Mouse (Mus musculus) embryonic facial prominence, embryonic 14.5 days (tissue): ENCODE data around the gene Pum2. TPM values are rescaled to one million over a fixed set of nuclear protein-coding genes. Genes with fewer than 3 reads are reported as not detected.

Experiments used
- ATAC-seq: fragments of 200-750 bp; cut with Nextera tagmentation; 2 replicates; pipeline ENCODE4 v1.8.0; 2017; ENCODE audit warnings: low read depth, moderate number of reproducible peaks, moderate TSS enrichment
- DNase-seq: peaks from one replicate; pipeline ENCODE4 v3.0.0-alpha.2; 2015; ENCODE audit warnings: low spot score
- H3K27ac ChIP-seq: fragments of 300-500 bp; sonication (generic); replicated peaks from 2 replicates; pipeline ENCODE4 v1.5.1; 2014; ENCODE audit warnings: low read depth, mild to moderate bottlenecking, low read length, moderate library complexity
- H3K27me3 ChIP-seq: fragments of 300-500 bp; sonication (generic); replicated peaks from 2 replicates; pipeline ENCODE4 v1.6.1; 2014; ENCODE audit warnings: low read length; ENCODE audit not compliant: control insufficient read depth, insufficient read depth
- H3K36me3 ChIP-seq: fragments of 300-500 bp; sonication (generic); 2 replicates; pipeline ENCODE4 v1.6.1; 2014; ENCODE audit warnings: low read length, mixed read lengths; ENCODE audit not compliant: control insufficient read depth, insufficient read depth
- H3K4me1 ChIP-seq: fragments of 300-500 bp; sonication (generic); 2 replicates; pipeline ENCODE4 v1.6.1; 2014; ENCODE audit warnings: antibody characterized with exemption, low read length; ENCODE audit not compliant: control insufficient read depth, insufficient read depth
- H3K4me2 ChIP-seq: fragments of 300-500 bp; sonication (generic); 2 replicates; pipeline ENCODE4 v1.6.1; 2014; ENCODE audit warnings: low read depth, mild to moderate bottlenecking, low read length, moderate library complexity, mixed read lengths
- H3K4me3 ChIP-seq: fragments of 300-500 bp; sonication (generic); 2 replicates; pipeline ENCODE4 v1.5.1; 2014; ENCODE audit warnings: low read depth, mild to moderate bottlenecking, low read length
- H3K9ac ChIP-seq: fragments of 300-500 bp; sonication (generic); 2 replicates; pipeline ENCODE4 v1.6.1; 2014; ENCODE audit warnings: low read depth, mild to moderate bottlenecking, low read length, moderate library complexity, mixed read lengths
- H3K9me3 ChIP-seq: fragments of 300-500 bp; sonication (generic); 2 replicates; pipeline ENCODE4 v1.6.1; 2016; ENCODE audit warnings: low read length; ENCODE audit not compliant: control insufficient read depth
- WGBS: fragments of 180-500 bp; shearing (Covaris S2); extraction: QIAGEN DNeasy Blood & Tissue Kit; methylation state at CpG from one replicate; pipeline ENCODE4 v1.1.7; 2014; 5-methylcytosine and 5-hydroxymethylcytosine counted together
- polyA plus RNA-seq: library from polyadenylated mRNA; unstranded; fragments of >200 nt; fragmentation: Nextera tagmentation; extraction: Ambion mirVana; gene quantifications from 2 replicates; pipeline ENCODE4 v1.2.1, GENCODE M21; 2014

Pum2 gene
- polyA plus RNA-seq, 1 experiment from 2014 or later, result 52.7 TPM

- no peaks in the 10 kb centered on the region for H3K27me3 ChIP-seq
- WGBS, result 94% methylated on average over 2 of the region's 2 CpGs
- no peak overlapping the region for H3K9ac ChIP-seq
- ATAC-seq (no peak), DNase-seq (no peak)
- no peak overlapping the region for H3K4me2 ChIP-seq
- no peaks in the 10 kb centered on the region for H3K4me1 ChIP-seq
- H3K4me3 ChIP-seq, result no peak overlapping the region
- peaks cover 58% of the 10 kb centered on the region for H3K36me3 ChIP-seq
- H3K9me3 ChIP-seq, result no peaks in the 10 kb centered on the region
- H3K27ac ChIP-seq, result no peak overlapping the region
Measured at GRCm38 (mm10) chr12:8708876-8709275, 34.9 kb downstream of the Pum2 start.

- 86% methylated on average over 2 of the region's 2 CpGs for WGBS
- no peaks in the 10 kb centered on the region for H3K9me3 ChIP-seq
- no peak for DNase-seq
- peaks cover 60% of the 10 kb centered on the region for H3K36me3 ChIP-seq
- no peak overlapping the region for H3K27ac ChIP-seq
- H3K4me3 ChIP-seq, result no peak overlapping the region
- ATAC-seq, result no peak
- no peaks in the 10 kb centered on the region for H3K4me1 ChIP-seq
- no peak overlapping the region for H3K9ac ChIP-seq
- H3K4me2 ChIP-seq, result no peak overlapping the region
- H3K27me3 ChIP-seq, result no peaks in the 10 kb centered on the region
Measured at GRCm38 (mm10) chr12:8712665-8713064, 38.7 kb downstream of the Pum2 start.

- no peak for ATAC-seq
- 97% methylated on average over 1 of the region's 1 CpGs for WGBS
- Histone ChIP-seq H3K36me3 (peaks cover 57% of the 10 kb centered on the region), H3K4me3 (no peak overlapping the region), H3K9me3 (no peaks in the 10 kb centered on the region), H3K9ac (no peak overlapping the region), H3K4me1 (no peaks in the 10 kb centered on the region), H3K27ac (no peak overlapping the region), H3K27me3 (no peaks in the 10 kb centered on the region), H3K4me2 (no peak overlapping the region)
- DNase-seq, result no peak
Measured at GRCm38 (mm10) chr12:8716093-8716492, 42.2 kb downstream of the Pum2 start.

GRCm38 (mm10) chr12:8726890-8727289 is 53.0 kb downstream of the Pum2 start:
- DNase-seq (no peak), ATAC-seq (no peak)
- Histone ChIP-seq H3K9me3 (no peaks in the 10 kb centered on the region), H3K9ac (no peak overlapping the region), H3K36me3 (peaks cover 70% of the 10 kb centered on the region), H3K4me1 (no peaks in the 10 kb centered on the region), H3K27me3 (no peaks in the 10 kb centered on the region), H3K4me2 (no peak overlapping the region), H3K27ac (no peak overlapping the region), H3K4me3 (no peak overlapping the region)
- WGBS, result 61% methylated on average over 1 of the region's 1 CpGs

- Histone ChIP-seq H3K9ac (no peak overlapping the region), H3K9me3 (no peaks in the 10 kb centered on the region), H3K27me3 (no peaks in the 10 kb centered on the region), H3K27ac (no peak overlapping the region), H3K36me3 (peaks cover 65% of the 10 kb centered on the region), H3K4me2 (no peak overlapping the region), H3K4me3 (no peak overlapping the region), H3K4me1 (no peaks in the 10 kb centered on the region)
- DNase-seq (peak; percentile 5), ATAC-seq (no peak)
- WGBS, result 85% methylated on average over 2 of the region's 2 CpGs
Measured at GRCm38 (mm10) chr12:8728739-8729138, 54.8 kb downstream of the Pum2 start.

GRCm38 (mm10) chr12:8753654-8754053 is 79.7 kb downstream of the Pum2 start:
- H3K4me1 ChIP-seq, result no peaks in the 10 kb centered on the region
- peaks cover 85% of the 10 kb centered on the region for H3K36me3 ChIP-seq
- no peak overlapping the region for H3K4me3 ChIP-seq
- H3K4me2 ChIP-seq, result no peak overlapping the region
- H3K27ac ChIP-seq, result no peak overlapping the region
- ATAC-seq, result no peak
- no peaks in the 10 kb centered on the region for H3K27me3 ChIP-seq
- WGBS, result 98% methylated on average over 2 of the region's 2 CpGs
- no peak for DNase-seq
- peaks cover 12% of the 10 kb centered on the region; the same call in 1 of the 2 replicates for H3K9me3 ChIP-seq
- no peak overlapping the region for H3K9ac ChIP-seq

- 81% methylated on average over 4 of the region's 4 CpGs for WGBS
- Histone ChIP-seq H3K27ac (no peak overlapping the region), H3K4me3 (no peak overlapping the region), H3K4me1 (no peaks in the 10 kb centered on the region), H3K9ac (no peak overlapping the region), H3K27me3 (no peaks in the 10 kb centered on the region), H3K4me2 (no peak overlapping the region), H3K36me3 (peaks cover 80% of the 10 kb centered on the region), H3K9me3 (peaks cover 12% of the 10 kb centered on the region; the same call in 1 of the 2 replicates)
- ATAC-seq, result no peak
- DNase-seq, result no peak
Measured at GRCm38 (mm10) chr12:8754116-8754515, 80.2 kb downstream of the Pum2 start.

- Histone ChIP-seq H3K4me3 (no peak overlapping the region), H3K27me3 (no peaks in the 10 kb centered on the region), H3K36me3 (peaks cover 49% of the 10 kb centered on the region), H3K9ac (no peak overlapping the region), H3K9me3 (peaks cover 12% of the 10 kb centered on the region; the same call in 1 of the 2 replicates), H3K4me1 (no peaks in the 10 kb centered on the region), H3K27ac (no peak overlapping the region), H3K4me2 (no peak overlapping the region)
- no peak for ATAC-seq
- DNase-seq, result no peak
- 97% methylated on average over 3 of the region's 3 CpGs for WGBS
Measured at GRCm38 (mm10) chr12:8758029-8758428, 84.1 kb downstream of the Pum2 start.

- DNase-seq (no peak), ATAC-seq (no peak)
- peaks cover 12% of the 10 kb centered on the region; the same call in 1 of the 2 replicates for H3K9me3 ChIP-seq
- no peaks in the 10 kb centered on the region for H3K27me3 ChIP-seq
- 66% methylated on average over 4 of the region's 4 CpGs for WGBS
- H3K4me1 ChIP-seq, result no peaks in the 10 kb centered on the region
- no peak overlapping the region for H3K4me3 ChIP-seq
- peaks cover 39% of the 10 kb centered on the region for H3K36me3 ChIP-seq
- no peak overlapping the region for H3K9ac ChIP-seq
- no peak overlapping the region for H3K4me2 ChIP-seq
- no peak overlapping the region for H3K27ac ChIP-seq
Measured at GRCm38 (mm10) chr12:8759115-8759514, 85.2 kb downstream of the Pum2 start.
